Mouse (Mus musculus) CD4-positive helper T cell, adult 2 months (primary cell): ENCODE results near the gene Ltbp4.
A peak's percentile ranks its signal among the peaks of the same experiment; 100 is the strongest.

ENCODE experiments used
- DNase-seq: peaks from one replicate; pipeline ENCODE4 v3.0.0-alpha.2; 2012; ENCODE audit warnings: low read depth, missing footprints, low spot score

Ltbp4 gene

GRCm38 (mm10) chr7:27298816-27299215 lies 38.7 kb downstream of the Ltbp4 start:
- DNase-seq, result no peak

- DNase-seq, result no peak
These were observed 39.4 kb downstream of the Ltbp4 start for GRCm38 (mm10) chr7:27298033-27298610.

- no peak for DNase-seq
These were observed 41.0 kb downstream of the Ltbp4 start for GRCm38 (mm10) chr7:27296518-27296917.

- DNase-seq, result no peak
These were observed 41.5 kb downstream of the Ltbp4 start for GRCm38 (mm10) chr7:27295956-27296355.

- DNase-seq, result no peak
These were observed 45.6 kb downstream of the Ltbp4 start for GRCm38 (mm10) chr7:27291795-27292466.

- DNase-seq, result no peak
These were observed 46.9 kb downstream of the Ltbp4 start for GRCm38 (mm10) chr7:27290555-27290954.

GRCm38 (mm10) chr7:27288732-27289131 lies 48.8 kb downstream of the Ltbp4 start:
- no peak for DNase-seq

GRCm38 (mm10) chr7:27285698-27286066 lies 51.8 kb downstream of the Ltbp4 start:
- DNase-seq, result peak; percentile 65

- DNase-seq, result peak; percentile 26
These were observed 52.4 kb downstream of the Ltbp4 start for GRCm38 (mm10) chr7:27284865-27285697.

GRCm38 (mm10) chr7:27282225-27282624 lies 55.3 kb downstream of the Ltbp4 start:
- no peak for DNase-seq

GRCm38 (mm10) chr7:27281717-27282116 lies 55.8 kb downstream of the Ltbp4 start:
- DNase-seq, result no peak

- DNase-seq, result peak; percentile 23
These were observed 60.3 kb downstream of the Ltbp4 start for GRCm38 (mm10) chr7:27277191-27277590.

GRCm38 (mm10) chr7:27276021-27276420 lies 61.5 kb downstream of the Ltbp4 start:
- no peak for DNase-seq

- DNase-seq, result no peak
These were observed 62.6 kb downstream of the Ltbp4 start for GRCm38 (mm10) chr7:27274916-27275315.

GRCm38 (mm10) chr7:27273739-27274351 lies 63.6 kb downstream of the Ltbp4 start:
- peak; percentile 44 for DNase-seq

- DNase-seq, result no peak
These were observed 66.1 kb downstream of the Ltbp4 start for GRCm38 (mm10) chr7:27271423-27271822.

- no peak for DNase-seq
These were observed 70.9 kb downstream of the Ltbp4 start for GRCm38 (mm10) chr7:27266515-27267128.

- DNase-seq, result no peak
These were observed 72.7 kb downstream of the Ltbp4 start for GRCm38 (mm10) chr7:27264761-27265160.

- DNase-seq, result no peak
These were observed 75.6 kb downstream of the Ltbp4 start for GRCm38 (mm10) chr7:27261888-27262287.

GRCm38 (mm10) chr7:27260856-27261255 lies 76.6 kb downstream of the Ltbp4 start:
- no peak for DNase-seq

GRCm38 (mm10) chr7:27259771-27260170 lies 77.7 kb downstream of the Ltbp4 start:
- peak; percentile 48 for DNase-seq

GRCm38 (mm10) chr7:27259271-27259721 lies 78.2 kb downstream of the Ltbp4 start:
- peak; percentile 29 for DNase-seq
